Mouse (Mus musculus) MEL (cell line): ENCODE measurements around the gene Ints14. TPM values are rescaled to one million over a fixed set of nuclear protein-coding genes. Genes with fewer than 3 reads are reported as not detected.

Source experiments
- DNase-seq: peaks from one replicate; pipeline ENCODE4 v3.0.0; 2011; ENCODE audit warnings: low read depth, low spot score
- H3K27ac ChIP-seq: 2 replicates; pipeline ENCODE4 v1.5.1; 2012; ENCODE audit warnings: low read depth, mild to moderate bottlenecking, control low read depth, low read length, moderate library complexity; ENCODE audit not compliant: control insufficient read depth
- H3K27me3 ChIP-seq, 2 experiments: fragments of 150-350 bp in 1 of 2; sonication (generic) in 1 of 2; 2 replicates each; pipeline ENCODE4 v1.6.1; 2012; ENCODE audit warnings: low read length in 2 of 2, mild to moderate bottlenecking in 2 of 2, improper control_type of control experiment in 1 of 2, moderate library complexity in 1 of 2; ENCODE audit not compliant: insufficient read depth in 2 of 2, control insufficient read depth in 1 of 2
- H3K36me3 ChIP-seq, 2 experiments: 2 replicates each; pipeline ENCODE4 v1.6.1; 2012 to 2014; ENCODE audit warnings: low read length in 2 of 2, improper control_type of control experiment in 1 of 2, inconsistent platforms in 1 of 2, mild to moderate bottlenecking in 1 of 2; ENCODE audit not compliant: insufficient read depth in 2 of 2, control insufficient read depth in 1 of 2
- H3K4me1 ChIP-seq, 2 experiments: fragments of 150-350 bp in 1 of 2; sonication (generic) in 1 of 2; 2 replicates each; pipeline ENCODE4 v1.6.1; 2012; ENCODE audit warnings: low read length in 2 of 2, improper control_type of control experiment in 1 of 2, mild to moderate bottlenecking in 1 of 2; ENCODE audit not compliant: insufficient read depth in 2 of 2, control insufficient read depth in 1 of 2
- H3K4me3 ChIP-seq, 2 experiments: fragments of 150-350 bp in 1 of 2; sonication (generic) in 1 of 2; 2 replicates each; pipeline ENCODE4 v1.5.1; 2012; ENCODE audit warnings: low read depth in 2 of 2, low read length in 2 of 2, mild to moderate bottlenecking in 2 of 2, moderate library complexity in 2 of 2, control low read depth in 1 of 2, improper control_type of control experiment in 1 of 2; ENCODE audit not compliant: control insufficient read depth in 1 of 2, insufficient read depth in 1 of 2
- H3K79me2 ChIP-seq: 2 replicates; pipeline ENCODE4 v1.6.1; 2012; ENCODE audit warnings: mild to moderate bottlenecking, low read length, moderate library complexity; ENCODE audit not compliant: control insufficient read depth, poor library complexity, insufficient read depth
- H3K9ac ChIP-seq: 2 replicates; pipeline ENCODE4 v1.6.1; 2012; ENCODE audit warnings: low read depth, mild to moderate bottlenecking, control low read depth, low read length, moderate library complexity; ENCODE audit not compliant: control insufficient read depth, poor library complexity, severe bottlenecking
- H3K9me3 ChIP-seq: fragments of 150-350 bp; sonication (generic); replicated peaks from 2 replicates; pipeline ENCODE4 v1.6.1; 2012; ENCODE audit warnings: mild to moderate bottlenecking, low read length, improper control_type of control experiment, moderate library complexity; ENCODE audit not compliant: insufficient read depth
- BHLHE40 ChIP-seq: IDR thresholded peaks from 2 replicates; pipeline ENCODE4 v1.6.1; 2012; ENCODE audit warnings: low read depth, mild to moderate bottlenecking, inconsistent platforms, low read length, improper control_type of control experiment, borderline replicate concordance
- CHD1 ChIP-seq: IDR thresholded peaks from 2 replicates; pipeline ENCODE4 v1.6.1; 2012; ENCODE audit warnings: low read depth, mild to moderate bottlenecking, inconsistent platforms, low read length, improper control_type of control experiment
- CTCF ChIP-seq, 3 experiments: IDR thresholded peaks in 2 of 3; conservative IDR thresholded peaks in 1 of 3; 2 replicates each; pipeline ENCODE4 v1.5.1; 2011 to 2012; ENCODE audit warnings: low read length in 3 of 3, low read depth in 2 of 3, mild to moderate bottlenecking in 2 of 3, improper control_type of control experiment in 1 of 3, inconsistent platforms in 1 of 3, mixed read lengths in 1 of 3, moderate library complexity in 1 of 3; ENCODE audit not compliant: control insufficient read depth in 1 of 3, insufficient read depth in 1 of 3, poor library complexity in 1 of 3, severe bottlenecking in 1 of 3
- E2F4 ChIP-seq: IDR thresholded peaks from 2 replicates; pipeline ENCODE4 v1.6.1; 2011; ENCODE audit warnings: low read depth, low read length, improper control_type of control experiment, borderline replicate concordance
- ELF1 ChIP-seq: IDR thresholded peaks from 2 replicates; pipeline ENCODE4 v1.6.1; 2014; ENCODE audit warnings: low read depth, mild to moderate bottlenecking, inconsistent platforms, low read length, improper control_type of control experiment, moderate library complexity
- EP300 ChIP-seq, 2 experiments: IDR thresholded peaks; 2 replicates each; pipeline ENCODE4 v1.6.1; 2011; ENCODE audit warnings: improper control_type of control experiment in 2 of 2, low read length in 2 of 2, low read depth in 1 of 2, mild to moderate bottlenecking in 1 of 2
- ETS1 ChIP-seq: IDR thresholded peaks from 2 replicates; pipeline ENCODE4 v1.6.1; 2012; ENCODE audit warnings: low read depth, mild to moderate bottlenecking, inconsistent platforms, low read length, improper control_type of control experiment, moderate library complexity
- GATA1 ChIP-seq: IDR thresholded peaks from 2 replicates; pipeline ENCODE4 v1.6.1; 2011; ENCODE audit warnings: low read depth, low read length, improper control_type of control experiment
- HCFC1 ChIP-seq: IDR thresholded peaks from 2 replicates; pipeline ENCODE4 v1.6.1; 2012; ENCODE audit warnings: low read depth, mild to moderate bottlenecking, inconsistent platforms, low read length, improper control_type of control experiment, moderate library complexity
- MAX ChIP-seq: IDR thresholded peaks from 2 replicates; pipeline ENCODE4 v1.6.1; 2011; ENCODE audit warnings: low read length, improper control_type of control experiment
- MXI1 ChIP-seq: IDR thresholded peaks from 2 replicates; pipeline ENCODE4 v1.6.1; 2011; ENCODE audit warnings: mild to moderate bottlenecking, low read depth, low read length, improper control_type of control experiment
- MYB ChIP-seq: IDR thresholded peaks from 2 replicates; pipeline ENCODE4 v1.6.1; 2011; ENCODE audit warnings: mild to moderate bottlenecking, low read depth, low read length, improper control_type of control experiment
- MYC ChIP-seq: IDR thresholded peaks from 2 replicates; pipeline ENCODE4 v1.6.1; 2011; ENCODE audit warnings: low read depth, mild to moderate bottlenecking, low read length, improper control_type of control experiment, moderate library complexity
- NELFE ChIP-seq: IDR thresholded peaks from 2 replicates; pipeline ENCODE4 v1.6.1; 2011; ENCODE audit warnings: low read depth, low read length, improper control_type of control experiment
- NRF1 ChIP-seq: IDR thresholded peaks from 2 replicates; pipeline ENCODE4 v1.6.1; 2014; ENCODE audit warnings: low read depth, mild to moderate bottlenecking, inconsistent platforms, low read length, improper control_type of control experiment, moderate library complexity; ENCODE audit not compliant: poor library complexity, insufficient read depth, severe bottlenecking
- POLR2A ChIP-seq, 2 experiments: IDR thresholded peaks; 2 replicates each; pipeline ENCODE4 v1.6.1; 2011 to 2012; ENCODE audit warnings: low read length in 2 of 2, mild to moderate bottlenecking in 2 of 2, control low read depth in 1 of 2, improper control_type of control experiment in 1 of 2, low read depth in 1 of 2, moderate library complexity in 1 of 2; ENCODE audit not compliant: control insufficient read depth in 1 of 2, insufficient read depth in 1 of 2, poor library complexity in 1 of 2
- POLR2AphosphoS2 ChIP-seq: IDR thresholded peaks from 2 replicates; pipeline ENCODE4 v1.6.1; 2011; ENCODE audit warnings: low read length, improper control_type of control experiment
- SIN3A ChIP-seq: IDR thresholded peaks from 2 replicates; pipeline ENCODE4 v1.6.1; 2012; ENCODE audit warnings: low read length, improper control_type of control experiment, inconsistent platforms
- TAL1 ChIP-seq: IDR thresholded peaks from 2 replicates; pipeline ENCODE4 v1.6.1; 2012; ENCODE audit warnings: mild to moderate bottlenecking, inconsistent platforms, low read length, moderate library complexity, mixed read lengths
- TBP ChIP-seq: IDR thresholded peaks from 2 replicates; pipeline ENCODE4 v1.8.0; 2011; ENCODE audit warnings: low read depth, low read length, improper control_type of control experiment
- UBTF ChIP-seq: IDR thresholded peaks from 2 replicates; pipeline ENCODE4 v1.6.1; 2012; ENCODE audit warnings: low read depth, mild to moderate bottlenecking, inconsistent platforms, low read length, improper control_type of control experiment, moderate library complexity, borderline replicate concordance; ENCODE audit not compliant: insufficient read depth
- USF1 ChIP-seq: IDR thresholded peaks from 2 replicates; pipeline ENCODE4 v1.6.1; 2014; ENCODE audit warnings: low read depth, mild to moderate bottlenecking, inconsistent platforms, low read length, improper control_type of control experiment, moderate library complexity
- USF2 ChIP-seq, 2 experiments: IDR thresholded peaks; 2 replicates each; pipeline ENCODE4 v1.6.1; 2011 to 2012; ENCODE audit warnings: improper control_type of control experiment in 2 of 2, low read length in 2 of 2, borderline replicate concordance in 1 of 2, inconsistent platforms in 1 of 2, low read depth in 1 of 2, mild to moderate bottlenecking in 1 of 2; ENCODE audit not compliant: insufficient read depth in 1 of 2
- ZKSCAN1 ChIP-seq: IDR thresholded peaks from 2 replicates; pipeline ENCODE4 v1.6.1; 2012; ENCODE audit warnings: low read depth, mild to moderate bottlenecking, inconsistent platforms, low read length, improper control_type of control experiment, moderate library complexity
- ZMIZ1 ChIP-seq: IDR thresholded peaks from 2 replicates; pipeline ENCODE4 v1.6.1; 2012; ENCODE audit warnings: low read depth, mild to moderate bottlenecking, inconsistent platforms, low read length, improper control_type of control experiment, moderate library complexity
- polyA plus RNA-seq, 2 experiments: library from polyadenylated mRNA; stranded (reverse) in 1 of 2; unstranded in 1 of 2; fragments of >175 nt in 1 of 2; fragments of >200 nt in 1 of 2; gene quantifications; 2 replicates each; pipeline versions ENCODE4 v1.2.1 to v1.2.4; 2012; ENCODE audit warnings: low replicate concordance in 2 of 2, low read depth in 1 of 2; ENCODE audit not compliant: insufficient read length in 2 of 2, insufficient read depth in 1 of 2, missing spikeins in 1 of 2
- total RNA-seq: library from RNA; depleted of rRNA; stranded (reverse); fragments of 300-350 nt; gene quantifications from 2 replicates; pipeline ENCODE4 v1.2.3, GENCODE M21; 2012

Ints14 gene
- total and polyA plus RNA-seq, 3 experiments, result 37.9 to 54.1 TPM; not detected in 1

DNA sequence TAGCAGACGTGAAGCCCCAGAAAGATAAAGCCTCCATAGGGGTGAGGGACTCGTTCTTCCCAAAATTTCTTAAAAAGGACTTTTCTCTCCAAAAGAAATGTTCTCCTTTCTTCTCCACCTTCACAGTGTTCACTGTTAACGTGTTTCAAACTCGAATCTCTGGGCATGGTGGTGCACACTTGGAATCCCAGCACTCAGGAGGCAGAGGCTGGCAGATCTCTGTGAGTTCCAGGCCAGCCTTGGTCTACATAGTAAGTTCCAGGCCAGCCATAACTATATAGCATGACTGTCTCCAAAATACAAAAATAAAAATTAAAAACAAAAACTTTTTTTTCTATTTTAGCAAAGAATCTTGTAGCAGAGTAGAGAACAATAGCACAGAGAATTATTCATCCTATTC is 59.4 kb downstream of the Ints14 start:
- peaks cover 49% of the 10 kb centered on the region for H3K79me2 ChIP-seq
- H3K9ac ChIP-seq, result peak overlapping the region; percentile 28
- H3K27ac ChIP-seq, result peak overlapping the region; percentile 67; the same call in 1 of the 2 replicates
- H3K4me3 ChIP-seq, result peak overlapping the region; percentile 27 to 76
- H3K27me3 ChIP-seq, result no peaks in the 10 kb centered on the region
- no peak for TF ChIP-seq USF1
- no peak for TF ChIP-seq MXI1
- TF ChIP-seq USF2 (IDR thresholded peaks at IDR 0.05; ENCODE audit: borderline replicate concordance in 1 of 2, insufficient read depth in 1 of 2, low read depth in 1 of 2, low read length in 2 of 2), result no peak
- no peak for TF ChIP-seq GATA1
- no peak for TF ChIP-seq NRF1
- TF ChIP-seq POLR2AphosphoS2, result no peak
- TF ChIP-seq EP300 (IDR thresholded peaks at IDR 0.05; ENCODE audit: low read depth in 1 of 2, low read length in 2 of 2), result no peak
- no peak for TF ChIP-seq BHLHE40
- TF ChIP-seq ELF1, result no peak
- no peak for TF ChIP-seq CHD1
- TF ChIP-seq UBTF, result no peak
- TF ChIP-seq HCFC1, result no peak
- no peak for TF ChIP-seq TBP
- TF ChIP-seq ETS1, result no peak
- TF ChIP-seq ZKSCAN1, result no peak
- no peak for TF ChIP-seq CTCF (IDR thresholded peaks at IDR 0.05 in 2 of 3, conservative IDR thresholded peaks at IDR 0.05 in 1 of 3; ENCODE audit: control insufficient read depth in 1 of 3, insufficient read depth in 1 of 3, low read depth in 2 of 3, low read length in 3 of 3, poor library complexity in 1 of 3, severe bottlenecking in 1 of 3)
- no peak for TF ChIP-seq MYB
- no peak for TF ChIP-seq POLR2A (IDR thresholded peaks at IDR 0.05; ENCODE audit: control insufficient read depth in 1 of 2, insufficient read depth in 1 of 2, low read depth in 1 of 2, low read length in 2 of 2, poor library complexity in 1 of 2)
- peaks cover 26 to 45% of the 10 kb centered on the region in 2 experiments for H3K4me1 ChIP-seq
- no peaks in the 10 kb centered on the region for H3K9me3 ChIP-seq
- DNase-seq, result peak; percentile 29
- H3K36me3 ChIP-seq, result peaks cover 0 to 52% of the 10 kb centered on the region in 2 experiments; a peak in 2 of 4 replicates

GRCm38 (mm10) chr9:65020991-65021886 is 60.5 kb downstream of the Ints14 start, which contains the start of gene Hacd3:
TSS of gene Hacd3 (minus strand) at chr9:65021693.
- peak; percentile 92 for DNase-seq
- TF ChIP-seq TBP (peak; percentile 69), USF2 (IDR thresholded peaks at IDR 0.05; ENCODE audit: borderline replicate concordance in 1 of 2, insufficient read depth in 1 of 2, low read depth in 1 of 2, low read length in 2 of 2) (peak; percentile 39 to 75), E2F4 (no peak), POLR2AphosphoS2 (peak; percentile 83), GATA1 (no peak), EP300 (IDR thresholded peaks at IDR 0.05; ENCODE audit: low read depth in 1 of 2, low read length in 2 of 2) (no peak), NRF1 (peak; percentile 87), NELFE (peak; percentile 93), MXI1 (peak; percentile 79), HCFC1 (peak; percentile 45; the same call in 1 of the 2 replicates), TAL1 (no peak), USF1 (peak; percentile 98), POLR2A (IDR thresholded peaks at IDR 0.05; ENCODE audit: control insufficient read depth in 1 of 2, insufficient read depth in 1 of 2, low read depth in 1 of 2, low read length in 2 of 2, poor library complexity in 1 of 2) (peak; percentile 95; a peak in 3 of 4 replicates), ETS1 (peak; percentile 21; the same call in 1 of the 2 replicates), MAX (peak; percentile 91), ZMIZ1 (peak; percentile 91), SIN3A (peak; percentile 54), MYC (0 out of 2 replicates have a peak, but pooled peaks have one; percentile 4)
- H3K27ac ChIP-seq, result peak within 1 kb of the TSS; percentile 92

More at GRCm38 (mm10) chr9:65020991-65021886, 60.5 kb downstream of the Ints14 start, which contains the start of gene Hacd3:
- Histone ChIP-seq H3K9ac (peak within 1 kb of the TSS; percentile 88), H3K27me3 (no peaks in the 10 kb centered on the region), H3K4me1 (peaks cover 26 to 34% of the 10 kb centered on the region in 2 experiments), H3K79me2 (peaks cover 41% of the 10 kb centered on the region), H3K9me3 (no peaks in the 10 kb centered on the region), H3K4me3 (peak within 1 kb of the TSS; percentile 76 to 91), H3K36me3 (peaks cover 0 to 42% of the 10 kb centered on the region in 2 experiments; a peak in 2 of 4 replicates)
